ENCODE assay signal across 27 mouse cellular contexts in genomic region chr2:173207051-173207450, GRCm38 (mm10). TPM values are rescaled to one million over a fixed set of nuclear protein-coding genes. Genes with fewer than 3 reads are reported as not detected.
DNase-seq lines count a peak whose midpoint lies in the region; ATAC-seq and TF ChIP-seq lines count a peak whose summit lies in the region.
"Had no signal": no experiment of that assay in that cellular context is flagged by ENCODE, and none has a peak within 500 bp of the region (broad histone marks: within the 10 kb centered on the region; RNA-seq: fewer than 3 reads in every experiment).

No protein-coding gene starts in this region.

- no peaks in the 10 kb centered on the region for H3K36me3 ChIP-seq in liver, postnatal 0 days (replicated peaks; ENCODE audit: insufficient read depth, low read length)
- H3K36me3 ChIP-seq in liver, embryonic 11.5 days (ENCODE audit: control insufficient read depth, insufficient read depth, low read length): no peaks in the 10 kb centered on the region
- no peaks in the 10 kb centered on the region for H3K36me3 ChIP-seq in testis, adult 2 months (ENCODE audit: control insufficient read depth, insufficient read depth, low read length)
- H3K36me3 ChIP-seq: embryonic facial prominence, embryonic 10.5 days; embryonic facial prominence, embryonic 13.5 days; heart, embryonic 13.5 days had no signal

- WGBS in liver, postnatal 0 days (ENCODE audit: insufficient replicate concordance): 88% methylated on average over 3 of the region's 3 CpGs
- WGBS in liver, embryonic 11.5 days: 85% methylated on average over 3 of the region's 3 CpGs

- H3K9me3 ChIP-seq in liver, postnatal 0 days (ENCODE audit: low read length): no peaks in the 10 kb centered on the region
- H3K9me3 ChIP-seq in liver, embryonic 11.5 days (ENCODE audit: control insufficient read depth, low read length): 0 out of 2 replicates have a peak, but pooled peaks cover 3% of the 10 kb centered on the region
- H3K9me3 ChIP-seq: embryonic facial prominence, embryonic 10.5 days; embryonic facial prominence, embryonic 13.5 days; forebrain, embryonic 13.5 days; heart, embryonic 13.5 days had no signal

- peak; percentile 1 for DNase-seq in embryo, embryonic 10 days (ENCODE audit: low spot score)
- DNase-seq in embryo, embryonic 9.5 days (ENCODE audit: extremely low spot score): no peak
- peak; percentile 69 for DNase-seq in heart, adult 11 months
- no peak for DNase-seq in heart, postnatal 14 days
- DNase-seq in liver, postnatal 0 days: peak; percentile 7
- DNase-seq in liver, embryonic 11.5 days (ENCODE audit: low spot score): no peak
- DNase-seq in testis, postnatal 14 days (ENCODE audit: low spot score): no peak
- DNase-seq: adrenal gland, postnatal 10 days; adrenal gland, postnatal 36 days; cerebellum, adult 18-20 months; cerebellum, adult 9-10 months; cerebellum, postnatal 14 days; gastrocnemius, postnatal 25 days had no signal

- TF ChIP-seq CTCF in liver, postnatal 0 days (IDR thresholded peaks at IDR 0.05; ENCODE audit: low read depth): no peak
- TF ChIP-seq CTCF in testis, adult 2 months (IDR thresholded peaks at IDR 0.05; ENCODE audit: control insufficient read depth, insufficient read depth, insufficient replicate concordance, low read depth, low read length): no peak

- intact Hi-C loops in heart, postnatal 14 days (cut with DNase I): no loop called here

- no peak overlapping the region for H3K4me2 ChIP-seq in liver, postnatal 0 days (ENCODE audit: low read depth, low read length)
- no peak overlapping the region for H3K4me2 ChIP-seq in liver, embryonic 11.5 days
- H3K4me2 ChIP-seq: embryonic facial prominence, embryonic 13.5 days; forebrain, embryonic 13.5 days; heart, embryonic 13.5 days; hindbrain, embryonic 14.5 days had no signal

- H3K27ac ChIP-seq in liver, postnatal 0 days (ENCODE audit: low read depth): no peak overlapping the region
- H3K27ac ChIP-seq in liver, embryonic 11.5 days (ENCODE audit: low read depth, low read length): no peak overlapping the region
- H3K27ac ChIP-seq in testis, adult 2 months (ENCODE audit: control insufficient read depth, insufficient read depth, low read depth, low read length): no peak overlapping the region
- H3K27ac ChIP-seq: embryonic facial prominence, embryonic 10.5 days; embryonic facial prominence, embryonic 13.5 days; forebrain, embryonic 13.5 days; heart, embryonic 13.5 days; hindbrain, embryonic 14.5 days; hindbrain, postnatal 0 days had no signal

- H3K9ac ChIP-seq in liver, postnatal 0 days (replicated peaks): no peak overlapping the region
- no peak overlapping the region for H3K9ac ChIP-seq in liver, embryonic 11.5 days (ENCODE audit: low read depth, low read length)
- H3K9ac ChIP-seq: embryonic facial prominence, embryonic 13.5 days; forebrain, embryonic 13.5 days; heart, embryonic 13.5 days; hindbrain, embryonic 14.5 days had no signal

- no peak overlapping the region for H3K4me3 ChIP-seq in liver, postnatal 0 days (ENCODE audit: low read depth, low read length)
- no peak overlapping the region for H3K4me3 ChIP-seq in liver, embryonic 11.5 days (ENCODE audit: low read depth, low read length)
- H3K4me3 ChIP-seq in testis, adult 2 months (ENCODE audit: control insufficient read depth, low read depth, low read length): peak overlapping the region; percentile 28
- H3K4me3 ChIP-seq: embryonic facial prominence, embryonic 10.5 days; embryonic facial prominence, embryonic 13.5 days; erythroblast, embryonic 14.5 days; forebrain, embryonic 13.5 days; heart, embryonic 13.5 days had no signal

- no peak for TF ChIP-seq POLR2A in testis, adult 2 months (IDR thresholded peaks at IDR 0.05; ENCODE audit: control insufficient read depth, low read depth, low read length)

- TF ChIP-seq EP300 in liver, postnatal 0 days (IDR thresholded peaks at IDR 0.05; ENCODE audit: low read depth): no peak

- no peaks in the 10 kb centered on the region for H3K27me3 ChIP-seq in liver, postnatal 0 days (ENCODE audit: insufficient read depth, low read length)
- H3K27me3 ChIP-seq in liver, embryonic 11.5 days (replicated peaks; ENCODE audit: control insufficient read depth, insufficient read depth, low read length): no peaks in the 10 kb centered on the region
- H3K27me3 ChIP-seq in testis, adult 2 months (ENCODE audit: control insufficient read depth, insufficient read depth, low read length): no peaks in the 10 kb centered on the region
- H3K27me3 ChIP-seq: embryonic facial prominence, embryonic 13.5 days; forebrain, embryonic 13.5 days; heart, embryonic 13.5 days had no signal

- ATAC-seq in liver, postnatal 0 days: no peak
- ATAC-seq in liver, embryonic 11.5 days (replicated peaks; ENCODE audit: low FRiP score): no peak
- ATAC-seq: activated CD4-positive, CD25-positive, alpha-beta regulatory T cell, adult 4 months; forebrain, embryonic 13.5 days; forebrain, embryonic 16.5 days; hindbrain, postnatal 0 days; inflammation-experienced regulatory T-cells, adult 6 months; intestine, embryonic 16.5 days had no signal

- no peaks in the 10 kb centered on the region for H3K4me1 ChIP-seq in liver, postnatal 0 days (ENCODE audit: insufficient read depth)
- H3K4me1 ChIP-seq in liver, embryonic 11.5 days (replicated peaks; ENCODE audit: control insufficient read depth, insufficient read depth, low read length): no peaks in the 10 kb centered on the region
- H3K4me1 ChIP-seq in testis, adult 2 months (ENCODE audit: control insufficient read depth, insufficient read depth, low read length): peaks cover 13% of the 10 kb centered on the region
- H3K4me1 ChIP-seq: forebrain, embryonic 13.5 days; heart, embryonic 13.5 days had no signal

RNA-seq across cellular contexts. Expression of gene Zbp1, which starts 11.7 kb away (rescaled TPM):
- total RNA-seq in heart, postnatal 14 days (2021): under 1 TPM; 0.31 to 0.44 TPM
- polyA plus RNA-seq in liver, postnatal 0 days (2015; fragmentation: Nextera tagmentation; extraction: Ambion mirVana): 4.9 and 6.7 TPM in 2 replicates
- polyA plus RNA-seq in liver, embryonic 11.5 days (2014; fragmentation: Nextera tagmentation; extraction: Ambion mirVana): not detected in 2 replicates
- polyA plus RNA-seq in testis, adult 2 months (2012; rRNA removed): 0.30 and 0.40 TPM in 2 replicates
- total RNA-seq: hindbrain, postnatal 0 days had no signal
- polyA plus RNA-seq: embryonic facial prominence, embryonic 10.5 days; erythroblast, embryonic 14.5 days; forebrain, embryonic 13.5 days; forebrain, embryonic 16.5 days had no signal

RNA-seq across cellular contexts. Expression of gene Pck1, which starts 54.2 kb away (rescaled TPM):
- 10 to 100 TPM in 1 of 2 experiments, 1 to 10 TPM in 1; 7.2 to 42.3 TPM for total RNA-seq in heart, postnatal 14 days (2021)
- 414 and 703 TPM in 2 replicates for polyA plus RNA-seq in liver, postnatal 0 days (2015; fragmentation: Nextera tagmentation; extraction: Ambion mirVana)
- polyA plus RNA-seq in liver, embryonic 11.5 days (2014; fragmentation: Nextera tagmentation; extraction: Ambion mirVana): 0.17 and 0.23 TPM in 2 replicates
- 0.23 and 0.31 TPM in 2 replicates for polyA plus RNA-seq in testis, adult 2 months (2012; rRNA removed)
- total RNA-seq: granulocyte monocyte progenitor cell, adult 5-6 weeks; hematopoietic stem cell, adult 5-6 weeks had no signal
- polyA plus RNA-seq: activated CD4-positive, CD25-positive, alpha-beta regulatory T cell, adult 4 months; embryonic facial prominence, embryonic 10.5 days; embryonic facial prominence, embryonic 13.5 days; forebrain, embryonic 13.5 days; forebrain, embryonic 16.5 days; hindbrain, embryonic 14.5 days; hindbrain, postnatal 0 days; inflammation-experienced regulatory T-cells, adult 6 months had no signal

Comparison
In these comparisons a context has a peak if more than half of its experiments do, and no peak if none do; other contexts are left out.
1. DNase-seq: peak in embryo, embryonic 10 days (single experiment), heart, adult 11 months (single experiment) and liver, postnatal 0 days (single experiment); none in embryo, embryonic 9.5 days (single experiment), heart, postnatal 14 days (0 of 2), liver, embryonic 11.5 days (single experiment) and testis, postnatal 14 days (single experiment).
2. RNA of gene Pck1, which starts 54.2 kb away (polyA plus RNA-seq): 414 to 703 TPM in liver, postnatal 0 days; 0.23 to 0.31 TPM in testis, adult 2 months and 0.17 to 0.23 TPM in liver, embryonic 11.5 days; every median in the first group is over 100 times any median in the second.